Mouse (Mus musculus) forebrain, embryonic 10.5 days (tissue): Measurements from ENCODE around the gene Trub1. TPM values are rescaled to one million over a fixed set of nuclear protein-coding genes. Genes with fewer than 3 reads are reported as not detected.

ENCODE experiments used
- DNase-seq: peaks from one replicate; pipeline ENCODE4 v3.0.0-alpha.2; 2017; ENCODE audit warnings: low spot score; ENCODE audit errors: extremely low spot score
- H3K27ac ChIP-seq: fragments of 300-500 bp; sonication (generic); 2 replicates; pipeline ENCODE4 v1.5.1; 2016; ENCODE audit warnings: mild to moderate bottlenecking
- H3K27me3 ChIP-seq: fragments of 300-500 bp; sonication (generic); 2 replicates; pipeline ENCODE4 v1.6.1; 2016; ENCODE audit warnings: mild to moderate bottlenecking; ENCODE audit not compliant: poor library complexity, severe bottlenecking
- H3K36me3 ChIP-seq: fragments of 300-500 bp; sonication (generic); replicated peaks from 2 replicates; pipeline ENCODE4 v1.6.1; 2016; ENCODE audit warnings: mild to moderate bottlenecking, moderate library complexity
- H3K4me1 ChIP-seq: fragments of 300-500 bp; sonication (generic); 2 replicates; pipeline ENCODE4 v1.6.1; 2016
- H3K4me3 ChIP-seq: fragments of 300-500 bp; sonication (generic); 2 replicates; pipeline ENCODE4 v1.5.1; 2016; ENCODE audit warnings: mild to moderate bottlenecking, moderate library complexity
- H3K9me3 ChIP-seq: fragments of 300-500 bp; sonication (generic); 2 replicates; pipeline ENCODE4 v1.6.1; 2016; ENCODE audit warnings: mild to moderate bottlenecking, moderate library complexity
- WGBS: fragments of 180-500 bp; shearing (Covaris S2); methylation state at CpG from one replicate; pipeline ENCODE4 v1.1.7; 2016; 5-methylcytosine and 5-hydroxymethylcytosine counted together
- polyA plus RNA-seq: library from polyadenylated mRNA; unstranded; fragments of >200 nt; fragmentation: Nextera tagmentation; extraction: Ambion mirVana; gene quantifications from 2 replicates; pipeline ENCODE4 v1.2.1, GENCODE M21; 2016

The Trub1 gene
- polyA plus RNA-seq, 1 experiment from 2014 or later: 23.4 TPM

- peaks cover 5% of the 10 kb centered on the region; the same call in 1 of the 2 replicates for H3K27me3 ChIP-seq
- no peak for DNase-seq
- H3K4me1 ChIP-seq: peaks cover 17% of the 10 kb centered on the region
- no peaks in the 10 kb centered on the region for H3K9me3 ChIP-seq
- no peak overlapping the region for H3K4me3 ChIP-seq
- H3K27ac ChIP-seq: no peak overlapping the region
- 93% methylated on average over 8 of the region's 8 CpGs for WGBS
- H3K36me3 ChIP-seq: no peaks in the 10 kb centered on the region
These were observed 25.9 kb upstream of the Trub1 start for GRCm38 (mm10) chr19:57426841-57427240.

- no peak for DNase-seq
- 85% methylated on average over 14 of the region's 14 CpGs for WGBS
- Histone ChIP-seq H3K4me3 (no peak overlapping the region), H3K27ac (no peak overlapping the region), H3K4me1 (peaks cover 17% of the 10 kb centered on the region), H3K27me3 (peaks cover under 1% of the 10 kb centered on the region; the same call in 1 of the 2 replicates), H3K36me3 (no peaks in the 10 kb centered on the region), H3K9me3 (no peaks in the 10 kb centered on the region)
These were observed 24.8 kb upstream of the Trub1 start for GRCm38 (mm10) chr19:57427756-57428438.

- no peak overlapping the region for H3K27ac ChIP-seq
- DNase-seq: no peak
- H3K9me3 ChIP-seq: no peaks in the 10 kb centered on the region
- no peak overlapping the region for H3K4me3 ChIP-seq
- H3K27me3 ChIP-seq: no peaks in the 10 kb centered on the region; the same call in 1 of the 2 replicates
- WGBS: 92% methylated on average over 3 of the region's 3 CpGs
- H3K36me3 ChIP-seq: no peaks in the 10 kb centered on the region
- peaks cover 14% of the 10 kb centered on the region for H3K4me1 ChIP-seq
These were observed 24.1 kb upstream of the Trub1 start for GRCm38 (mm10) chr19:57428641-57429040.

- 83% methylated on average over 6 of the region's 6 CpGs for WGBS
These were observed 22.8 kb upstream of the Trub1 start for GRCm38 (mm10) chr19:57429926-57430325.

GRCm38 (mm10) chr19:57431476-57431875 is 21.2 kb upstream of the Trub1 start:
- Histone ChIP-seq H3K27ac (no peak overlapping the region), H3K9me3 (no peaks in the 10 kb centered on the region), H3K4me1 (peaks cover 12% of the 10 kb centered on the region; the same call in 1 of the 2 replicates), H3K36me3 (no peaks in the 10 kb centered on the region), H3K27me3 (no peaks in the 10 kb centered on the region), H3K4me3 (no peak overlapping the region)
- 62% methylated on average over 6 of the region's 6 CpGs for WGBS
- no peak for DNase-seq

More at GRCm38 (mm10) chr19:57429926-57430325, 22.8 kb upstream of the Trub1 start:
- no peaks in the 10 kb centered on the region for H3K9me3 ChIP-seq
- no peak for DNase-seq
- H3K27ac ChIP-seq: no peak overlapping the region
- no peaks in the 10 kb centered on the region for H3K36me3 ChIP-seq
- H3K4me1 ChIP-seq: peaks cover 12% of the 10 kb centered on the region; the same call in 1 of the 2 replicates
- no peaks in the 10 kb centered on the region; the same call in 1 of the 2 replicates for H3K27me3 ChIP-seq
- no peak overlapping the region for H3K4me3 ChIP-seq

GRCm38 (mm10) chr19:57434024-57434423 is 18.7 kb upstream of the Trub1 start:
- no peaks in the 10 kb centered on the region for H3K9me3 ChIP-seq
- no peak for DNase-seq
- no peak overlapping the region for H3K4me3 ChIP-seq
- peaks cover 12% of the 10 kb centered on the region; the same call in 1 of the 2 replicates for H3K4me1 ChIP-seq
- H3K36me3 ChIP-seq: no peaks in the 10 kb centered on the region
- H3K27me3 ChIP-seq: no peaks in the 10 kb centered on the region
- H3K27ac ChIP-seq: no peak overlapping the region
- 76% methylated on average over 6 of the region's 6 CpGs for WGBS

- Histone ChIP-seq H3K9me3 (no peaks in the 10 kb centered on the region), H3K27ac (no peak overlapping the region), H3K27me3 (no peaks in the 10 kb centered on the region), H3K4me1 (0 out of 2 replicates have a peak, but pooled peaks cover 9% of the 10 kb centered on the region), H3K4me3 (no peak overlapping the region), H3K36me3 (no peaks in the 10 kb centered on the region)
- WGBS: 90% methylated on average over 10 of the region's 10 CpGs
- no peak for DNase-seq
These were observed 16.1 kb upstream of the Trub1 start for GRCm38 (mm10) chr19:57436586-57437021.

GRCm38 (mm10) chr19:57437042-57437441 is 15.7 kb upstream of the Trub1 start:
- no peak overlapping the region for H3K4me3 ChIP-seq
- H3K36me3 ChIP-seq: no peaks in the 10 kb centered on the region
- no peak for DNase-seq
- no peak overlapping the region for H3K27ac ChIP-seq
- no peaks in the 10 kb centered on the region for H3K27me3 ChIP-seq
- no peaks in the 10 kb centered on the region for H3K9me3 ChIP-seq
- H3K4me1 ChIP-seq: 0 out of 2 replicates have a peak, but pooled peaks cover 8% of the 10 kb centered on the region
- WGBS: 95% methylated on average over 7 of the region's 7 CpGs

GRCm38 (mm10) chr19:57439296-57439695 is 13.4 kb upstream of the Trub1 start:
- Histone ChIP-seq H3K36me3 (no peaks in the 10 kb centered on the region), H3K4me3 (no peak overlapping the region), H3K27me3 (0 out of 2 replicates have a peak, but pooled peaks cover 10% of the 10 kb centered on the region), H3K9me3 (no peaks in the 10 kb centered on the region), H3K4me1 (0 out of 2 replicates have a peak, but pooled peaks cover 3% of the 10 kb centered on the region), H3K27ac (no peak overlapping the region)
- WGBS: 97% methylated on average over 5 of the region's 5 CpGs
- DNase-seq: no peak

GRCm38 (mm10) chr19:57441501-57441900 is 11.2 kb upstream of the Trub1 start:
- H3K4me3 ChIP-seq: no peak overlapping the region
- 0 out of 2 replicates have a peak, but pooled peaks cover 2% of the 10 kb centered on the region for H3K4me1 ChIP-seq
- H3K36me3 ChIP-seq: no peaks in the 10 kb centered on the region
- no peak for DNase-seq
- 0 out of 2 replicates have a peak, but pooled peaks cover 10% of the 10 kb centered on the region for H3K27me3 ChIP-seq
- no peaks in the 10 kb centered on the region for H3K9me3 ChIP-seq
- no peak overlapping the region for H3K27ac ChIP-seq
- 74% methylated on average over 7 of the region's 7 CpGs for WGBS

GRCm38 (mm10) chr19:57442936-57443657 is 9.6 kb upstream of the Trub1 start:
- Histone ChIP-seq H3K27me3 (0 out of 2 replicates have a peak, but pooled peaks cover 10% of the 10 kb centered on the region), H3K9me3 (no peaks in the 10 kb centered on the region), H3K36me3 (no peaks in the 10 kb centered on the region), H3K27ac (no peak overlapping the region), H3K4me3 (no peak overlapping the region), H3K4me1 (0 out of 2 replicates have a peak, but pooled peaks cover 5% of the 10 kb centered on the region)
- no peak for DNase-seq
- WGBS: 50% methylated on average over 8 of the region's 8 CpGs

GRCm38 (mm10) chr19:57445049-57445448 is 7.7 kb upstream of the Trub1 start:
- Histone ChIP-seq H3K4me3 (no peak overlapping the region), H3K4me1 (0 out of 2 replicates have a peak, but pooled peaks cover 5% of the 10 kb centered on the region), H3K27me3 (0 out of 2 replicates have a peak, but pooled peaks cover 10% of the 10 kb centered on the region), H3K9me3 (no peaks in the 10 kb centered on the region), H3K27ac (no peak overlapping the region), H3K36me3 (no peaks in the 10 kb centered on the region)
- 66% methylated on average over 5 of the region's 5 CpGs for WGBS
- no peak for DNase-seq

- no peaks in the 10 kb centered on the region for H3K27me3 ChIP-seq
- WGBS: 53% methylated on average over 1 of the region's 1 CpGs
- no peak for DNase-seq
- no peak overlapping the region for H3K27ac ChIP-seq
- no peak overlapping the region for H3K4me3 ChIP-seq
- peaks cover 31% of the 10 kb centered on the region for H3K4me1 ChIP-seq
- no peaks in the 10 kb centered on the region; the same call in 1 of the 2 replicates for H3K36me3 ChIP-seq
- no peaks in the 10 kb centered on the region for H3K9me3 ChIP-seq
These were observed 1.9 kb upstream of the Trub1 start for GRCm38 (mm10) chr19:57450849-57451248.
